Mouse (Mus musculus): Measurements from ENCODE around the gene Herc1. TPM values are rescaled to one million over a fixed set of nuclear protein-coding genes. Genes with fewer than 3 reads are reported as not detected.

Gene Herc1
- polyA plus RNA-seq, 1 experiment from 2014 or later, result 22.4 TPM

- 74% methylated on average over 2 of the region's 2 CpGs for WGBS
Observed at GRCm38 (mm10) chr9:66477785-66478184, 127.5 kb downstream of the Herc1 start.

GRCm38 (mm10) chr9:66483429-66483828, 133.2 kb downstream of the Herc1 start:
- H3K9me3 ChIP-seq (replicated peaks), result no peaks in the 10 kb centered on the region
- no peaks in the 10 kb centered on the region for H3K4me1 ChIP-seq
- DNase-seq (ENCODE audit: low spot score), result no peak
- WGBS, result 91% methylated on average over 3 of the region's 3 CpGs
- H3K27me3 ChIP-seq (ENCODE audit: low read depth, poor library complexity, severe bottlenecking), result no peaks in the 10 kb centered on the region
- H3K27ac ChIP-seq, result no peak overlapping the region
- H3K36me3 ChIP-seq, result peaks cover 87% of the 10 kb centered on the region
- no peak overlapping the region for H3K4me3 ChIP-seq

More at GRCm38 (mm10) chr9:66477785-66478184, 127.5 kb downstream of the Herc1 start:
- Histone ChIP-seq H3K27ac (no peak overlapping the region), H3K4me1 (no peaks in the 10 kb centered on the region), H3K9me3 (replicated peaks) (no peaks in the 10 kb centered on the region), H3K27me3 (ENCODE audit: low read depth, poor library complexity, severe bottlenecking) (no peaks in the 10 kb centered on the region), H3K36me3 (peaks cover 78% of the 10 kb centered on the region), H3K4me3 (no peak overlapping the region)
- DNase-seq (ENCODE audit: low spot score), result no peak

- Histone ChIP-seq H3K4me3 (no peak overlapping the region), H3K27me3 (ENCODE audit: low read depth, poor library complexity, severe bottlenecking) (no peaks in the 10 kb centered on the region), H3K36me3 (peaks cover 96% of the 10 kb centered on the region), H3K4me1 (no peaks in the 10 kb centered on the region), H3K27ac (no peak overlapping the region), H3K9me3 (replicated peaks) (no peaks in the 10 kb centered on the region)
- no peak for DNase-seq (ENCODE audit: low spot score)
Observed at GRCm38 (mm10) chr9:66488786-66489185, 138.5 kb downstream of the Herc1 start.

DNA sequence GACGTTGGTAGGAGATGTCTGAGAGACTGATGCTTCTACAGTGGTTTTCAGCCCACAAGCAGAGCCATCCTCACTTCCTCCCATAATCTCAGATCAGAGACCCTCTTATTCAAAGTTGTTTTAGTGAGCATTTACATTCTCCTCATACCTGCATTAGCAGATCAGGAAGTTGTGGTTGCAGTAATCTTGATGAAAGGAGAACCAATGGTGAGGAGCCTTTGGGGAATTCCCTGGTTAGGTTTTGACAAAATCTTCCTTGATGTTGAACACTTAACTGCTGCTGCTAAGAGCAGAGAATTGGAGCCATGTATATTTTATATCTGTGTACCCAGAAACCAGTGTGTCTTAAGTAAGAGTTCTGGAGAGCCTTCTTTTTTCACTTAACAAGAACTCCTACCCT, 142.1 kb downstream of the Herc1 start:
- Histone ChIP-seq H3K9me3 (replicated peaks) (no peaks in the 10 kb centered on the region), H3K4me1 (no peaks in the 10 kb centered on the region), H3K36me3 (peaks cover 96% of the 10 kb centered on the region), H3K4me3 (no peak overlapping the region), H3K27ac (no peak overlapping the region), H3K27me3 (ENCODE audit: low read depth, poor library complexity, severe bottlenecking) (no peaks in the 10 kb centered on the region)
- DNase-seq (ENCODE audit: low spot score), result no peak
- 87% methylated on average over 1 of the region's 1 CpGs for WGBS

- H3K36me3 ChIP-seq, result peaks cover 96% of the 10 kb centered on the region
- no peak for DNase-seq (ENCODE audit: low spot score)
- H3K27ac ChIP-seq, result no peak overlapping the region
- H3K4me3 ChIP-seq, result no peak overlapping the region
- H3K4me1 ChIP-seq, result no peaks in the 10 kb centered on the region
- no peaks in the 10 kb centered on the region for H3K9me3 ChIP-seq (replicated peaks)
- no peaks in the 10 kb centered on the region for H3K27me3 ChIP-seq (ENCODE audit: low read depth, poor library complexity, severe bottlenecking)
Observed at GRCm38 (mm10) chr9:66493992-66494391, 143.7 kb downstream of the Herc1 start.

GRCm38 (mm10) chr9:66501248-66501647, 151.0 kb downstream of the Herc1 start:
- Histone ChIP-seq H3K4me1 (no peaks in the 10 kb centered on the region), H3K9me3 (replicated peaks) (no peaks in the 10 kb centered on the region), H3K4me3 (no peak overlapping the region), H3K27me3 (ENCODE audit: low read depth, poor library complexity, severe bottlenecking) (no peaks in the 10 kb centered on the region), H3K36me3 (peaks cover 89% of the 10 kb centered on the region), H3K27ac (no peak overlapping the region)
- no peak for DNase-seq (ENCODE audit: low spot score)
- WGBS, result 89% methylated on average over 2 of the region's 2 CpGs

GRCm38 (mm10) chr9:66503879-66504411, 153.7 kb downstream of the Herc1 start:
- WGBS, result 82% methylated on average over 4 of the region's 4 CpGs
- Histone ChIP-seq H3K27me3 (ENCODE audit: low read depth, poor library complexity, severe bottlenecking) (no peaks in the 10 kb centered on the region), H3K9me3 (replicated peaks) (no peaks in the 10 kb centered on the region), H3K27ac (peak overlapping the region; percentile 34; the same call in 1 of the 2 replicates), H3K4me1 (no peaks in the 10 kb centered on the region), H3K4me3 (no peak overlapping the region), H3K36me3 (peaks cover 90% of the 10 kb centered on the region)
- no peak for DNase-seq (ENCODE audit: low spot score)

- Histone ChIP-seq H3K4me3 (no peak overlapping the region), H3K4me1 (no peaks in the 10 kb centered on the region), H3K27me3 (ENCODE audit: low read depth, poor library complexity, severe bottlenecking) (no peaks in the 10 kb centered on the region), H3K27ac (no peak overlapping the region), H3K9me3 (replicated peaks) (no peaks in the 10 kb centered on the region), H3K36me3 (peaks cover 92% of the 10 kb centered on the region)
- no peak for DNase-seq (ENCODE audit: low spot score)
- 94% methylated on average over 13 of the region's 13 CpGs for WGBS
Observed at GRCm38 (mm10) chr9:66504518-66504917, 154.3 kb downstream of the Herc1 start.

DNA sequence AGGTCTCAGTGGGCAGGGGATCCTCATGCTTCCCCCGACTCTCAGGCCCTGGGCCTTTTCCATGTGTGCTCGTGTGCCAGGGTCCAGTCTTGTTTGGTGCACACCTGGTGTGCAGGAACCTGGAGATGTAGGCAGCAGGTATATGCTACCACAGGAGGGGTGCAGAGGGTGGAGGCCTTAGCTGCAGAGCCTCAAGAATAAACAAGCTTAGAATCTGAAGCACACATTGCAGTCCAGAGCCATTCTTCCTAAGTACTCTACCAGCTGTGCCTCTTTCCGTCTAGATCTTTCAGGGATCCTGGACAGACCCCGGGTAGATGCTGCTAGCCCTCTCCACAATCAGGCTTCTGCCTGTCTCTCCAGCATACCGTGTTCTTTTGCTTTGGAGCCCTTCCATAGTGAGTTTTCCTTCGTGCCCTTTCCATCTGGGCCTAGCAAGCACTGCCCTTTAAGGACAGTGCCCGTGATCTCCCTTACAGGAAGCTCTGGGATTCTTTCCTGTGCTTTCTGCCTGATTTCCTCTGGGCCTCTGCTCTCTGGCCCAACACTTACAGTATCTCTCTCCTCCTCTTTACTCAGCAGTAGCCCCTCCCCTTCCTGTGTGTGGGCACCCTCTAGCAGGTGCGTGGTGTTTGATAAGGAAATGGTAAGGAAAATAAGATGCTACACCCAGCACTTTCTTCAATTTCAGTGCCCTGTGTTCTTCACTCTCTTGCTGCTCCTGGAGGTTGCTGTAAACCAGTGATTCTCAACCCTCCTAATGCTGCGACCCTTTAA, 155.1 kb downstream of the Herc1 start:
- Histone ChIP-seq H3K4me1 (peaks cover 3% of the 10 kb centered on the region), H3K36me3 (peaks cover 93% of the 10 kb centered on the region)
- WGBS, result 88% methylated on average over 9 of the region's 9 CpGs

GRCm38 (mm10) chr9:66506011-66506410, 155.8 kb downstream of the Herc1 start:
- 89% methylated on average over 4 of the region's 4 CpGs for WGBS
- peaks cover 10% of the 10 kb centered on the region for H3K4me1 ChIP-seq
- no peak overlapping the region for H3K4me3 ChIP-seq
- H3K27ac ChIP-seq, result no peak overlapping the region
- no peaks in the 10 kb centered on the region for H3K27me3 ChIP-seq (ENCODE audit: low read depth, poor library complexity, severe bottlenecking)
- DNase-seq (ENCODE audit: low spot score), result no peak
- peaks cover 88% of the 10 kb centered on the region for H3K36me3 ChIP-seq
- no peaks in the 10 kb centered on the region for H3K9me3 ChIP-seq (replicated peaks)

More for the DNA sequence above, 155.1 kb downstream of the Herc1 start:
- no peaks in the 10 kb centered on the region for H3K27me3 ChIP-seq (ENCODE audit: low read depth, poor library complexity, severe bottlenecking)
- no peak for DNase-seq (ENCODE audit: low spot score)
- H3K9me3 ChIP-seq (replicated peaks), result no peaks in the 10 kb centered on the region
- H3K4me3 ChIP-seq, result no peak overlapping the region
- H3K27ac ChIP-seq, result no peak overlapping the region

- Histone ChIP-seq H3K36me3 (peaks cover 83% of the 10 kb centered on the region), H3K4me3 (no peak overlapping the region), H3K27ac (no peak overlapping the region), H3K27me3 (ENCODE audit: low read depth, poor library complexity, severe bottlenecking) (no peaks in the 10 kb centered on the region), H3K9me3 (replicated peaks) (no peaks in the 10 kb centered on the region), H3K4me1 (peaks cover 11% of the 10 kb centered on the region)
- DNase-seq (ENCODE audit: low spot score), result no peak
Observed at GRCm38 (mm10) chr9:66506424-66506823, 156.2 kb downstream of the Herc1 start.

DNA sequence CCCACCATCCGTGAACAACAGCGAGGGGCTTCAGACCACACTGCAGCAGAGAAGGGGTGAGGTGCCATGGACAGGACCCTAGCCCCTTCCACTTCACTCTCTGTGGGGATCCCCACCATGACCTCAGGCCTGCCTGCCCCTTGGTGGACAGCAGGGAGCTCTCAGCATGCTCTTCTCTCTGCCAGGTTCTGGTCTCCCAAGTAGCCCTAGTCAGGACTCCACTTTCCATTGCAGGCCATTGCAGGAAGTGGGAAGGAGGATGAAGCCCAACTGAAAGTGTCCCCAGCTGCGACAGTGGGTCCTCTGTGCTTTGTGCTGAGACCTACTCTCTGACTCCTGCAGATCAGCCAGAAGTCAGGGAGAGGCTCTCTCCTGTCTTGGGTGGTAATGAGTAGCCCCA, 157.4 kb downstream of the Herc1 start:
- WGBS, result 88% methylated on average over 3 of the region's 3 CpGs
- no peaks in the 10 kb centered on the region for H3K27me3 ChIP-seq (ENCODE audit: low read depth, poor library complexity, severe bottlenecking)
- no peaks in the 10 kb centered on the region for H3K9me3 ChIP-seq (replicated peaks)
- H3K36me3 ChIP-seq, result peaks cover 73% of the 10 kb centered on the region
- no peak overlapping the region for H3K27ac ChIP-seq
- H3K4me3 ChIP-seq, result no peak overlapping the region
- H3K4me1 ChIP-seq, result peaks cover 18% of the 10 kb centered on the region
- DNase-seq (ENCODE audit: low spot score), result no peak

DNA sequence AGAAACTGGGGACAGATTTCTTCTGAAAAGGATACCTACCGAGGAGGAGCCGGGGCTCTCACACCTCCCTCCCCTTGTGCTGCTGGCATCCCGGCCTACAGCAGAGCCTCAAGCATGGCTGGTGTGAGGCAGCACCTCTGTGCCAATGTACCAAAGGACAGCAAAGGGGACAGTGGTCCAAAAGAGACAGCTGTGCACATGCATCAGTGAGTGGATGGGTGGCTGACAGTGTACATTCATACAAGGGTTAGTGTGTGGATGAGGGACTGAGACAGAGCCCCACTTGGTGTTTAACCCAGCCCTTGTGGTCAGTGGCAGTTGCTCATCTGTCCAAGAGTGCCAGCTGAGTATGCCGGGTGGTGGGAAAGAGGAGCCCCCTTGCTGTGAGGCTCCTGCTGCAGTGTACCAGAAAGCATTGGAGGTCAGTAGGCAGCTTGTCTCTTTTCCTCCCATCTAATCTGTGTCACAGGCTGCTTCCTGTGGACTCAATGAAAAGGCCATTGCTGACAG, 158.7 kb downstream of the Herc1 start:
- H3K4me3 ChIP-seq, result no peak overlapping the region
- H3K27me3 ChIP-seq (ENCODE audit: low read depth, poor library complexity, severe bottlenecking), result no peaks in the 10 kb centered on the region
- H3K27ac ChIP-seq, result no peak overlapping the region
- WGBS, result 83% methylated on average over 4 of the region's 4 CpGs
- no peaks in the 10 kb centered on the region for H3K9me3 ChIP-seq (replicated peaks)
- peaks cover 69% of the 10 kb centered on the region for H3K36me3 ChIP-seq
- DNase-seq (ENCODE audit: low spot score), result no peak
- peaks cover 29% of the 10 kb centered on the region for H3K4me1 ChIP-seq

Data from limb, embryonic 10.5 days (tissue).